Mouse (Mus musculus): ENCODE measurements at regions not wholly inside any gene's neighbourhood (a gene's known extent, or its start where the extent isn't known, plus 50 kb on each side); places are given as distances from the start of the nearest gene placed in this dataset.

- no peaks in the 10 kb centered on the region for H3K36me3 ChIP-seq (ENCODE audit: control insufficient read depth in 1 of 2, insufficient read depth in 2 of 2, low read length in 2 of 2)
- no peaks in the 10 kb centered on the region for H3K79me2 ChIP-seq (ENCODE audit: control insufficient read depth, insufficient read depth, low read length, poor library complexity)
- H3K27ac ChIP-seq (ENCODE audit: control insufficient read depth, low read depth, low read length), result no peak overlapping the region
- no peaks in the 10 kb centered on the region for H3K4me1 ChIP-seq (ENCODE audit: control insufficient read depth in 1 of 2, insufficient read depth in 2 of 2, low read length in 2 of 2)
- no peak for TF ChIP-seq NELFE (IDR thresholded peaks at IDR 0.05; ENCODE audit: low read depth, low read length)
- no peak for TF ChIP-seq ZKSCAN1 (IDR thresholded peaks at IDR 0.05; ENCODE audit: low read depth, low read length)
- no peak for TF ChIP-seq BHLHE40 (IDR thresholded peaks at IDR 0.05; ENCODE audit: borderline replicate concordance, low read depth, low read length)
- no peak for TF ChIP-seq ELF1 (IDR thresholded peaks at IDR 0.05; ENCODE audit: low read depth, low read length)
- TF ChIP-seq TAL1 (IDR thresholded peaks at IDR 0.05; ENCODE audit: low read length), result no peak
- TF ChIP-seq GABPA (IDR thresholded peaks at IDR 0.05; ENCODE audit: low read depth, low read length), result no peak
- no peak for TF ChIP-seq USF2 (IDR thresholded peaks at IDR 0.05; ENCODE audit: borderline replicate concordance in 1 of 2, insufficient read depth in 1 of 2, low read depth in 1 of 2, low read length in 2 of 2)
- no peak for TF ChIP-seq ZMIZ1 (IDR thresholded peaks at IDR 0.05; ENCODE audit: low read depth, low read length)
- TF ChIP-seq NRF1 (IDR thresholded peaks at IDR 0.05; ENCODE audit: insufficient read depth, low read depth, low read length, poor library complexity, severe bottlenecking), result no peak
- no peak for TF ChIP-seq ZC3H11A (IDR thresholded peaks at IDR 0.05; ENCODE audit: low read depth, low read length)
- no peak for TF ChIP-seq POLR2A (IDR thresholded peaks at IDR 0.05; ENCODE audit: control insufficient read depth in 1 of 2, insufficient read depth in 1 of 2, low read depth in 1 of 2, low read length in 2 of 2, poor library complexity in 1 of 2)
- no peak for TF ChIP-seq MAX (IDR thresholded peaks at IDR 0.05; ENCODE audit: low read length)
- no peak overlapping the region for H3K4me3 ChIP-seq (ENCODE audit: control insufficient read depth in 1 of 2, insufficient read depth in 1 of 2, low read depth in 2 of 2, low read length in 2 of 2)
- DNase-seq (ENCODE audit: low read depth, low spot score), result no peak
- H3K9ac ChIP-seq (ENCODE audit: control insufficient read depth, low read depth, low read length, poor library complexity, severe bottlenecking), result no peak overlapping the region
- no peaks in the 10 kb centered on the region for H3K27me3 ChIP-seq (ENCODE audit: control insufficient read depth in 1 of 2, insufficient read depth in 2 of 2, low read length in 2 of 2)
- H3K9me3 ChIP-seq (replicated peaks; ENCODE audit: insufficient read depth, low read length), result no peaks in the 10 kb centered on the region
Measured at GRCm38 (mm10) chr13:81937061-81937460, 154.2 kb downstream of the Cetn3 start.

DNA sequence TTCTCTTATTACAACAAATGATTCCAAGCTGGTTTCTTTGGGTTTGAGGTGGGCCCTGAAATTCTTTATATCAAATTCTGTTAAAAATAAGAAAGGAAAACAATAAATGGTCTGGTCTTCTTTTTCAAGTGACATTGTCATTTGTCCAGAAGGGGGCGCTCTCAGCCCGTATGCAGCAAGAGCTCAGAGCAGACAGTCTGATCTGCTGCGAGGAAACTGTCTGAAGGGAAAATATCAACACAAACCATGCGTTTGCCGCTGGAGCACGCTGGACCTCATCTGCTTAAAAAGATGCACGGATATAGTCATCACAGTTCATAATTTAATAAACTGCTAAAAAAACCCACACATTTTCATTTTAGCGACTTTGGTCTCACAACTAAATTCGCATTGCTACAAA lies 161.2 kb downstream of the Cetn3 start:
- Histone ChIP-seq H3K27ac (ENCODE audit: control insufficient read depth, low read depth, low read length) (no peak overlapping the region), H3K4me1 (ENCODE audit: control insufficient read depth in 1 of 2, insufficient read depth in 2 of 2, low read length in 2 of 2) (no peaks in the 10 kb centered on the region), H3K9ac (ENCODE audit: control insufficient read depth, low read depth, low read length, poor library complexity, severe bottlenecking) (no peak overlapping the region; the same call in 1 of the 2 replicates), H3K79me2 (ENCODE audit: control insufficient read depth, insufficient read depth, low read length, poor library complexity) (no peaks in the 10 kb centered on the region), H3K36me3 (ENCODE audit: control insufficient read depth in 1 of 2, insufficient read depth in 2 of 2, low read length in 2 of 2) (no peaks in the 10 kb centered on the region), H3K4me3 (ENCODE audit: control insufficient read depth in 1 of 2, insufficient read depth in 1 of 2, low read depth in 2 of 2, low read length in 2 of 2) (peak overlapping the region; percentile 38 to 60), H3K9me3 (replicated peaks; ENCODE audit: insufficient read depth, low read length) (no peaks in the 10 kb centered on the region), H3K27me3 (ENCODE audit: control insufficient read depth in 1 of 2, insufficient read depth in 2 of 2, low read length in 2 of 2) (no peaks in the 10 kb centered on the region)
- peak; percentile 36; the same call in 1 of the 2 replicates for TF ChIP-seq MXI1 (IDR thresholded peaks at IDR 0.05; ENCODE audit: low read depth, low read length)
- no peak for TF ChIP-seq BHLHE40 (IDR thresholded peaks at IDR 0.05; ENCODE audit: borderline replicate concordance, low read depth, low read length)
- TF ChIP-seq SMC3 (IDR thresholded peaks at IDR 0.05; ENCODE audit: low read depth, low read length), result peak; percentile 95
- no peak for TF ChIP-seq ETS1 (IDR thresholded peaks at IDR 0.05; ENCODE audit: low read depth, low read length)
- TF ChIP-seq CTCF (IDR thresholded peaks at IDR 0.05 in 2 of 3, conservative IDR thresholded peaks at IDR 0.05 in 1 of 3; ENCODE audit: control insufficient read depth in 1 of 3, insufficient read depth in 1 of 3, low read depth in 2 of 3, low read length in 3 of 3, poor library complexity in 1 of 3, severe bottlenecking in 1 of 3), result peak; percentile 77 to 93 (median 90)
- TF ChIP-seq MYB (IDR thresholded peaks at IDR 0.05; ENCODE audit: low read depth, low read length), result no peak
- TF ChIP-seq POLR2A (IDR thresholded peaks at IDR 0.05; ENCODE audit: control insufficient read depth in 1 of 2, insufficient read depth in 1 of 2, low read depth in 1 of 2, low read length in 2 of 2, poor library complexity in 1 of 2), result no peak
- TF ChIP-seq ZC3H11A (IDR thresholded peaks at IDR 0.05; ENCODE audit: low read depth, low read length), result peak; percentile 95
- TF ChIP-seq MAX (IDR thresholded peaks at IDR 0.05; ENCODE audit: low read length), result peak; percentile 64
- peak; percentile 45; the same call in 1 of the 2 replicates for TF ChIP-seq SIN3A (IDR thresholded peaks at IDR 0.05; ENCODE audit: low read length)
- DNase-seq (ENCODE audit: low read depth, low spot score), result peak; percentile 88

Measured in MEL (cell line).